Mouse (Mus musculus): ENCODE measurements around the gene Tcirg1. TPM values are rescaled to one million over a fixed set of nuclear protein-coding genes. Genes with fewer than 3 reads are reported as not detected.

The Tcirg1 gene
- polyA plus RNA-seq, 1 experiment, result 292 TPM

- H3K27ac ChIP-seq (ENCODE audit: control insufficient read depth, insufficient read depth, low read depth, low read length, poor library complexity), result peak overlapping the region; percentile 14
- WGBS, result 7% methylated on average over 19 of the region's 19 CpGs
- H3K4me1 ChIP-seq (ENCODE audit: control insufficient read depth, insufficient read depth, low read length), result peaks cover 3% of the 10 kb centered on the region; the same call in 1 of the 2 replicates
- peak overlapping the region; percentile 87 for H3K4me3 ChIP-seq (replicated peaks; ENCODE audit: control insufficient read depth, low read depth, low read length)
- TF ChIP-seq CTCF (IDR thresholded peaks at IDR 0.05; ENCODE audit: control insufficient read depth, insufficient read depth, low read length) (no peak), POLR2A (IDR thresholded peaks at IDR 0.05; ENCODE audit: borderline replicate concordance, control insufficient read depth, low read depth, low read length) (no peak)
Observed at GRCm38 (mm10) chr19:3850847-3851469, 56.0 kb downstream of the Tcirg1 start.

DNA sequence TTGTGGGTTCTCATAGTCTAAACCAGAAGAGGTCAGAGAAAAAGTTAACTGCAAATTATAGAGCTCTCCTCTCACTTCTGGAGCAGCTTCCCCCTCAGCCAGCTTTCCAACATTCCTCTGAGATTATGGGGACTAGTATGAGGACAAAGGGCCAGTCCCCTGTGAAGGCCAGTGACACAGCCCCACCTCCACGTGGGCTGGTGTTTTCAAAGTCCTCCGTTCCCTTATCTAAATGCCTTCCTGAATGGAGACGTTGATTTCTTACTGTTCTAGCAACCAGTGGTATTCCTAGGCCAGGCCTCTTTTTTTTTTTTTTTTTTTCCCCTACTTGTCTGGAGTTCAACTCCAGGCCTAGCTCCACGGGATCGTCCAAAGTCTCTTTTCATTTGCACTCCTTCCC is 56.9 kb downstream of the Tcirg1 start:
- peaks cover 3% of the 10 kb centered on the region; the same call in 1 of the 2 replicates for H3K4me1 ChIP-seq (ENCODE audit: control insufficient read depth, insufficient read depth, low read length)
- TF ChIP-seq CTCF (IDR thresholded peaks at IDR 0.05; ENCODE audit: control insufficient read depth, insufficient read depth, low read length) (no peak), POLR2A (IDR thresholded peaks at IDR 0.05; ENCODE audit: borderline replicate concordance, control insufficient read depth, low read depth, low read length) (no peak)
- 64% methylated on average over 5 of the region's 5 CpGs for WGBS
- H3K27ac ChIP-seq (ENCODE audit: control insufficient read depth, insufficient read depth, low read depth, low read length, poor library complexity), result no peak overlapping the region
- no peak overlapping the region for H3K4me3 ChIP-seq (replicated peaks; ENCODE audit: control insufficient read depth, low read depth, low read length)

DNA sequence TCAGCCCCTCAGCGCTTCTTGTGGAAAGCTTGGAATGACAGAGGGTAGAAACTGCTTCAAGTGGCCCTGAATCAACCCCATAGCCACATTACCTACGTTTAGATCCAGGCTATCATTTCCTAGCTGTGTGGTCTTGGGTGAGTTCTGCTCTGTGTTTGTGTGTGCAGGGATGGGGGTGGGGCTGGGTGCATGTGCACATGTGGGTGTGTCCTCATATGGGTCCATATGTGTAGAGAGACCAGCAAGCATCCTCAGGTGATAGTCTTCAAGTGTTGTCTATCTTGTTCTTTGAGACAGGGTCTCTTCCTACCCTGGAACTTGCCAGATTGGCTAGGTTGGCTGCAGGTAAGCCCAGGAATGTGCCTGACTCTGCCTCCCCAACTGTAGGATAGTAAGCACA is 57.7 kb downstream of the Tcirg1 start:
- 75% methylated on average over 2 of the region's 2 CpGs for WGBS

GRCm38 (mm10) chr19:3848207-3848808 is 58.6 kb downstream of the Tcirg1 start:
- Histone ChIP-seq H3K4me3 (replicated peaks; ENCODE audit: control insufficient read depth, low read depth, low read length) (no peak overlapping the region), H3K4me1 (ENCODE audit: control insufficient read depth, insufficient read depth, low read length) (peaks cover 3% of the 10 kb centered on the region; the same call in 1 of the 2 replicates), H3K27ac (ENCODE audit: control insufficient read depth, insufficient read depth, low read depth, low read length, poor library complexity) (no peak overlapping the region)
- TF ChIP-seq CTCF (IDR thresholded peaks at IDR 0.05; ENCODE audit: control insufficient read depth, insufficient read depth, low read length) (no peak), POLR2A (IDR thresholded peaks at IDR 0.05; ENCODE audit: borderline replicate concordance, control insufficient read depth, low read depth, low read length) (no peak)
- 89% methylated on average over 7 of the region's 7 CpGs for WGBS

More for the DNA sequence above, 57.7 kb downstream of the Tcirg1 start:
- no peak overlapping the region for H3K4me3 ChIP-seq (replicated peaks; ENCODE audit: control insufficient read depth, low read depth, low read length)
- H3K27ac ChIP-seq (ENCODE audit: control insufficient read depth, insufficient read depth, low read depth, low read length, poor library complexity), result no peak overlapping the region
- peaks cover 3% of the 10 kb centered on the region; the same call in 1 of the 2 replicates for H3K4me1 ChIP-seq (ENCODE audit: control insufficient read depth, insufficient read depth, low read length)
- TF ChIP-seq POLR2A (IDR thresholded peaks at IDR 0.05; ENCODE audit: borderline replicate concordance, control insufficient read depth, low read depth, low read length) (no peak), CTCF (IDR thresholded peaks at IDR 0.05; ENCODE audit: control insufficient read depth, insufficient read depth, low read length) (no peak)

DNA sequence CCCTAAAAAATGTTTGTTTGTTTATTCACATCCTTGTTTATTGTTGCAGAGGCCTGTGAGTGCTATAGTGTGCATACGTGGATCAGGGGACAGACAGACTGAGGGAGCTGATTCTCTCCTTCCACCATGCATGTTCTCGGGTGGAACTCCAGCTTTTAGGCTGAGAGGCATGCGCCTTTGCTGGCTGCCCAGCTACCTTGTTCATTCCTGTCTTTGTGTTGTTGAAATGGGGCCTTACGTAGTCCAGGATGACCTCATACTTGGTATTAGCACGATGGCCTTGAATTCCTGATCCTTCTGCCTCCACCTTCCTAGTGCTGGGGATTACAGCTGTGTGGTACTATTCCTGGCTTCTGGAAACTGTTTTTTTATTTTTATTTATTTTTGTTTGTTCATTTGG is 59.2 kb downstream of the Tcirg1 start:
- Histone ChIP-seq H3K4me3 (replicated peaks; ENCODE audit: control insufficient read depth, low read depth, low read length) (no peak overlapping the region), H3K4me1 (ENCODE audit: control insufficient read depth, insufficient read depth, low read length) (no peaks in the 10 kb centered on the region; the same call in 1 of the 2 replicates), H3K27ac (ENCODE audit: control insufficient read depth, insufficient read depth, low read depth, low read length, poor library complexity) (no peak overlapping the region)
- TF ChIP-seq POLR2A (IDR thresholded peaks at IDR 0.05; ENCODE audit: borderline replicate concordance, control insufficient read depth, low read depth, low read length) (no peak), CTCF (IDR thresholded peaks at IDR 0.05; ENCODE audit: control insufficient read depth, insufficient read depth, low read length) (no peak)
- 78% methylated on average over 5 of the region's 5 CpGs for WGBS

DNA sequence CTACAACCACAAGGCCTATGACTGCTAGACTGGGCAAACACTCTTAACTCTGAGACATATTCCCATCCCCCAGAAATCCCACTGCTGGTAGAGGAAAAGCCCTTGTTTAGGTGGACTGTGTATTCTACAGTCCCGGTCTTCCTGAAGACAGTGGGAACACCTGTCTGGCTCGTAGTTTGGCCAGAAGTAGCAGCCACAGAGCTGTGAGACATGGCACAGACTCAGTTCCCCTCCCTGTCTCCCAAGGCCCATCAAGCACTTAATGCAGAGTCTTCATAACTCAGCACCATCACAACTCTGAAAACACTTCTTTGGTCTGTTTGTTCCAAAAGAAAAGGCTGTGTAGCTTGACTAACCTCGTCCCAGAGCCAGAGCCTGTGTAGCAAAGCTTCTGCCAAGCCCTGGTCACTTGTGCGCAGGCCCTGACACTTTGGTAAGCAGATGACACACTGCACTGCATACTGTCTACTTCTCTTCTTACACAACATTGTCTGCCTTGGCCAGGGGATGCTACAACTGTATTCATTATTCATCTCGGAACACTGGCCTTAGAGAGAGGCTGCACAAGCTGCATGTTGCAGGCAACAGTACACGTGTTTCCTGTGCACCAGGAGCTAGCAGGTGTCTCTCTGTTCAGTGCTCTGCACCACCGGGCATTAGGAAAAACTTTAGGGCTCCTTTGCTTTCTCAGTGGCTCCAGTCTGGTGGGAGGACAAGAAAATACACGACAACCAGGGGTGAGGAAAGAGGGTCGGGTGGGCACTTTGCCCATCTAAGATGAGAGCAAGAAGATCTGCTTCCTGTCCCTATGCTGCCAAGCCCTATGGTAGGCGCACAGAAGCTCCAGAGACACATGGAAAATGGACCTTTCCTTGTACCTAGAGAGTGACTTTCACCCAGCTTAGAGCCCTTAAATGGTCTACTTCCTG is 60.0 kb downstream of the Tcirg1 start:
- 60% methylated on average over 10 of the region's 10 CpGs for WGBS
- Histone ChIP-seq H3K4me3 (replicated peaks; ENCODE audit: control insufficient read depth, low read depth, low read length) (no peak overlapping the region), H3K4me1 (ENCODE audit: control insufficient read depth, insufficient read depth, low read length) (no peaks in the 10 kb centered on the region; the same call in 1 of the 2 replicates), H3K27ac (ENCODE audit: control insufficient read depth, insufficient read depth, low read depth, low read length, poor library complexity) (no peak overlapping the region)
- TF ChIP-seq CTCF (IDR thresholded peaks at IDR 0.05; ENCODE audit: control insufficient read depth, insufficient read depth, low read length) (no peak), POLR2A (IDR thresholded peaks at IDR 0.05; ENCODE audit: borderline replicate concordance, control insufficient read depth, low read depth, low read length) (no peak)

Other genes with a start within 250 kb of the Tcirg1 start
- 4.5 and 5.8 TPM in 2 replicates for gene Lrp5, start 220.6 kb downstream of the Tcirg1 start, polyA plus RNA-seq (2011; ENCODE audit: insufficient read depth, insufficient read length, low replicate concordance, missing spikeins)
- 1.8 and 6.0 TPM in 2 replicates for gene 1810055G02Rik, start 198.8 kb downstream of the Tcirg1 start, polyA plus RNA-seq (2011; ENCODE audit: insufficient read depth, insufficient read length, low replicate concordance, missing spikeins)
- 24.3 and 43.2 TPM in 2 replicates for gene Kmt5b, start 139.7 kb downstream of the Tcirg1 start, polyA plus RNA-seq (2011; ENCODE audit: insufficient read depth, insufficient read length, low replicate concordance, missing spikeins)
- 9.2 and 17.3 TPM in 2 replicates for gene Chka, start 55.4 kb downstream of the Tcirg1 start, polyA plus RNA-seq (2011; ENCODE audit: insufficient read depth, insufficient read length, low replicate concordance, missing spikeins)
- gene Ndufs8, start 5.6 kb upstream of the Tcirg1 start, polyA plus RNA-seq (2011; ENCODE audit: insufficient read depth, insufficient read length, low replicate concordance, missing spikeins), result 41.6 and 58.3 TPM in 2 replicates
- 12.7 and 47.1 TPM in 2 replicates for gene Aldh3b1, start 22.7 kb upstream of the Tcirg1 start, polyA plus RNA-seq (2011; ENCODE audit: insufficient read depth, insufficient read length, low replicate concordance, missing spikeins)
- 80.1 and 177 TPM in 2 replicates for gene Unc93b1, start 28.1 kb upstream of the Tcirg1 start, polyA plus RNA-seq (2011; ENCODE audit: insufficient read depth, insufficient read length, low replicate concordance, missing spikeins)
- 1.6 and 4.4 TPM in 2 replicates for gene Aldh3b3, start 51.5 kb upstream of the Tcirg1 start, polyA plus RNA-seq (2011; ENCODE audit: insufficient read depth, insufficient read length, low replicate concordance, missing spikeins)
- 2.4 and 4.2 TPM in 2 replicates for gene Aldh3b2, start 65.2 kb upstream of the Tcirg1 start, polyA plus RNA-seq (2011; ENCODE audit: insufficient read depth, insufficient read length, low replicate concordance, missing spikeins)
- 5.1 and 10.7 TPM in 2 replicates for gene Acy3, start 79.4 kb upstream of the Tcirg1 start, polyA plus RNA-seq (2011; ENCODE audit: insufficient read depth, insufficient read length, low replicate concordance, missing spikeins)
- gene Tbx10, start 85.6 kb upstream of the Tcirg1 start, polyA plus RNA-seq (2011; ENCODE audit: insufficient read depth, insufficient read length, low replicate concordance, missing spikeins), result not detected in 2 replicates
- gene Nudt8, start 93.4 kb upstream of the Tcirg1 start, polyA plus RNA-seq (2011; ENCODE audit: insufficient read depth, insufficient read length, low replicate concordance, missing spikeins), result 9.7 and 18.1 TPM in 2 replicates
- gene Gm49405, start 93.5 kb upstream of the Tcirg1 start, polyA plus RNA-seq (2011; ENCODE audit: insufficient read depth, insufficient read length, low replicate concordance, missing spikeins), result 1.7 and 2.0 TPM in 2 replicates
- 5.2 and 7.8 TPM in 2 replicates for gene Doc2g, start 96.2 kb upstream of the Tcirg1 start, polyA plus RNA-seq (2011; ENCODE audit: insufficient read depth, insufficient read length, low replicate concordance, missing spikeins)
- gene Ndufv1, start 105.7 kb upstream of the Tcirg1 start, polyA plus RNA-seq (2011; ENCODE audit: insufficient read depth, insufficient read length, low replicate concordance, missing spikeins), result 61.7 and 118 TPM in 2 replicates
- gene Gstp1, start 130.9 kb upstream of the Tcirg1 start, polyA plus RNA-seq (2011; ENCODE audit: insufficient read depth, insufficient read length, low replicate concordance, missing spikeins), result 125 and 187 TPM in 2 replicates
- 21.6 TPM in 1 of 2 replicates, not detected in the other for gene Gstp2, start 138.9 kb upstream of the Tcirg1 start, polyA plus RNA-seq (2011; ENCODE audit: insufficient read depth, insufficient read length, low replicate concordance, missing spikeins)
- 13.5 and 18.0 TPM in 2 replicates for gene Gstp3, start 152.4 kb upstream of the Tcirg1 start, polyA plus RNA-seq (2011; ENCODE audit: insufficient read depth, insufficient read length, low replicate concordance, missing spikeins)
- not detected in 2 replicates for gene Cabp2, start 174.4 kb upstream of the Tcirg1 start, polyA plus RNA-seq (2011; ENCODE audit: insufficient read depth, insufficient read length, low replicate concordance, missing spikeins)
- gene Cdk2ap2, start 190.0 kb upstream of the Tcirg1 start, polyA plus RNA-seq (2011; ENCODE audit: insufficient read depth, insufficient read length, low replicate concordance, missing spikeins), result 93.3 and 143 TPM in 2 replicates
- gene Pitpnm1, start 192.9 kb upstream of the Tcirg1 start, polyA plus RNA-seq (2011; ENCODE audit: insufficient read depth, insufficient read length, low replicate concordance, missing spikeins), result 72.3 and 159 TPM in 2 replicates
- gene Aip, start 218.7 kb upstream of the Tcirg1 start, polyA plus RNA-seq (2011; ENCODE audit: insufficient read depth, insufficient read length, low replicate concordance, missing spikeins), result 22.0 and 53.5 TPM in 2 replicates
- gene Gpr152, start 232.7 kb upstream of the Tcirg1 start, polyA plus RNA-seq (2011; ENCODE audit: insufficient read depth, insufficient read length, low replicate concordance, missing spikeins), result not detected in 2 replicates
- gene Cabp4, start 236.9 kb upstream of the Tcirg1 start, polyA plus RNA-seq (2011; ENCODE audit: insufficient read depth, insufficient read length, low replicate concordance, missing spikeins), result 0.29 and 0.60 TPM in 2 replicates
- gene Coro1b, start 241.5 kb upstream of the Tcirg1 start, polyA plus RNA-seq (2011; ENCODE audit: insufficient read depth, insufficient read length, low replicate concordance, missing spikeins), result 75.8 and 114 TPM in 2 replicates
- gene Ptprcap, start 246.5 kb upstream of the Tcirg1 start, polyA plus RNA-seq (2011; ENCODE audit: insufficient read depth, insufficient read length, low replicate concordance, missing spikeins), result 27.6 and 60.8 TPM in 2 replicates

Data from bone marrow, adult 2 months (tissue).